Mouse (Mus musculus) fibroblast of lung, adult 2 months (primary cell): ENCODE results near the gene 5830411N06Rik.

Experiments used
- DNase-seq: peaks from one replicate; pipeline ENCODE4 v3.0.0-alpha.2; 2011; ENCODE audit warnings: low read depth

Gene 5830411N06Rik

GRCm38 (mm10) chr7:140247216-140247615 is at the start of gene 5830411N06Rik:
TSS of gene 5830411N06Rik (plus strand) at chr7:140247284.
- DNase-seq, result no peak

GRCm38 (mm10) chr7:140201090-140201489 is 46.0 kb upstream of the 5830411N06Rik start:
- no peak for DNase-seq

- DNase-seq, result no peak
Measured at GRCm38 (mm10) chr7:140205864-140206263, 41.2 kb upstream of the 5830411N06Rik start, which contains the start of gene Olfr524. TSS of gene Olfr524 (minus strand) at chr7:140205964.

GRCm38 (mm10) chr7:140206904-140207303 is 40.2 kb upstream of the 5830411N06Rik start:
- DNase-seq, result no peak

GRCm38 (mm10) chr7:140208153-140208552 is 38.9 kb upstream of the 5830411N06Rik start:
- no peak for DNase-seq

GRCm38 (mm10) chr7:140208677-140209076 is 38.4 kb upstream of the 5830411N06Rik start:
- DNase-seq, result no peak

GRCm38 (mm10) chr7:140213841-140214240 is 33.2 kb upstream of the 5830411N06Rik start:
- DNase-seq, result no peak

GRCm38 (mm10) chr7:140217967-140218366 is 29.1 kb upstream of the 5830411N06Rik start, which contains the start of gene Cd163l1:
TSS of gene Cd163l1 (plus strand) at chr7:140218267.
- DNase-seq, result no peak

GRCm38 (mm10) chr7:140219268-140219667 is 27.8 kb upstream of the 5830411N06Rik start:
- no peak for DNase-seq

- no peak for DNase-seq
Measured at GRCm38 (mm10) chr7:140220375-140220774, 26.7 kb upstream of the 5830411N06Rik start.

- DNase-seq, result no peak
Measured at GRCm38 (mm10) chr7:140224209-140224608, 22.9 kb upstream of the 5830411N06Rik start.

GRCm38 (mm10) chr7:140228476-140228875 is 18.6 kb upstream of the 5830411N06Rik start:
- no peak for DNase-seq

- DNase-seq, result no peak
Measured at GRCm38 (mm10) chr7:140231026-140231425, 16.1 kb upstream of the 5830411N06Rik start.

- DNase-seq, result no peak
Measured at GRCm38 (mm10) chr7:140233696-140234095, 13.4 kb upstream of the 5830411N06Rik start.

- no peak for DNase-seq
Measured at GRCm38 (mm10) chr7:140253780-140254299, 6.8 kb downstream of the 5830411N06Rik start.

GRCm38 (mm10) chr7:140295746-140296145 is 48.7 kb downstream of the 5830411N06Rik start:
- DNase-seq, result no peak

GRCm38 (mm10) chr7:140296876-140297275 is 49.8 kb downstream of the 5830411N06Rik start:
- DNase-seq, result no peak

GRCm38 (mm10) chr7:140299416-140299815 is 52.3 kb downstream of the 5830411N06Rik start:
- no peak for DNase-seq

- DNase-seq, result no peak
Measured at GRCm38 (mm10) chr7:140319861-140320385, 72.8 kb downstream of the 5830411N06Rik start.

- no peak for DNase-seq
Measured at GRCm38 (mm10) chr7:140320558-140320957, 73.5 kb downstream of the 5830411N06Rik start, which contains the start of gene Olfr525. TSS of gene Olfr525 (plus strand) at chr7:140320858.

GRCm38 (mm10) chr7:140321135-140321534 is 74.1 kb downstream of the 5830411N06Rik start:
- no peak for DNase-seq

GRCm38 (mm10) chr7:140329766-140330304 is 82.8 kb downstream of the 5830411N06Rik start:
- DNase-seq, result no peak

- no peak for DNase-seq
Measured at GRCm38 (mm10) chr7:140333717-140334116, 86.6 kb downstream of the 5830411N06Rik start, which contains the start of gene Olfr527. TSS of gene Olfr527 (plus strand) at chr7:140334017.
